Mouse (Mus musculus) heart, embryonic 13.5 days (tissue): Measurements from ENCODE around the gene Siah1a. TPM values are rescaled to one million over a fixed set of nuclear protein-coding genes. Genes with fewer than 3 reads are reported as not detected.

ENCODE experiments used
- ATAC-seq: fragments of 200-750 bp; cut with Nextera tagmentation; 2 replicates; pipeline ENCODE4 v1.8.0; 2017; ENCODE audit warnings: moderate TSS enrichment; ENCODE audit not compliant: insufficient number of reproducible peaks, low FRiP score, low TSS enrichment; ENCODE audit errors: extremely low read depth
- H3K27ac ChIP-seq: fragments of 300-500 bp; sonication (generic); replicated peaks from 2 replicates; pipeline ENCODE4 v1.5.1; 2015; ENCODE audit warnings: moderate library complexity, mild to moderate bottlenecking, inconsistent platforms
- H3K27me3 ChIP-seq: fragments of 300-500 bp; sonication (generic); replicated peaks from 2 replicates; pipeline ENCODE4 v1.6.1; 2015; ENCODE audit warnings: mild to moderate bottlenecking, inconsistent platforms
- H3K36me3 ChIP-seq: fragments of 300-500 bp; sonication (generic); 2 replicates; pipeline ENCODE4 v1.6.1; 2015; ENCODE audit warnings: mild to moderate bottlenecking, inconsistent platforms
- H3K4me1 ChIP-seq: fragments of 300-500 bp; sonication (generic); 2 replicates; pipeline ENCODE4 v1.6.1; 2015; ENCODE audit warnings: inconsistent platforms
- H3K4me2 ChIP-seq: fragments of 300-500 bp; sonication (generic); 2 replicates; pipeline ENCODE4 v1.6.1; 2015; ENCODE audit warnings: inconsistent platforms, mild to moderate bottlenecking, moderate library complexity
- H3K4me3 ChIP-seq: fragments of 300-500 bp; sonication (generic); 2 replicates; pipeline ENCODE4 v1.5.1; 2015; ENCODE audit warnings: moderate library complexity, mild to moderate bottlenecking, inconsistent platforms
- H3K9ac ChIP-seq: fragments of 300-500 bp; sonication (generic); 2 replicates; pipeline ENCODE4 v1.6.1; 2015; ENCODE audit warnings: inconsistent platforms, mild to moderate bottlenecking, moderate library complexity
- H3K9me3 ChIP-seq: fragments of 300-500 bp; sonication (generic); 2 replicates; pipeline ENCODE4 v1.6.1; 2016; ENCODE audit warnings: inconsistent platforms
- WGBS: fragments of 180-500 bp; shearing (Covaris S2); methylation state at CpG from one replicate; pipeline ENCODE4 v1.1.7; 2015; ENCODE audit warnings: mixed read lengths; 5-methylcytosine and 5-hydroxymethylcytosine counted together
- polyA plus RNA-seq: library from polyadenylated mRNA; unstranded; fragments of >200 nt; fragmentation: Nextera tagmentation; extraction: Ambion mirVana; gene quantifications from 2 replicates; pipeline ENCODE4 v1.2.1, GENCODE M21; 2015

The Siah1a gene
- polyA plus RNA-seq, 1 experiment from 2014 or later, result 30.8 TPM

- no peaks in the 10 kb centered on the region for H3K27me3 ChIP-seq
- H3K27ac ChIP-seq, result no peak overlapping the region
- WGBS, result 84% methylated on average over 8 of the region's 8 CpGs
- no peak overlapping the region for H3K4me2 ChIP-seq
- no peaks in the 10 kb centered on the region for H3K36me3 ChIP-seq
- ATAC-seq, result no peak
- no peak overlapping the region for H3K4me3 ChIP-seq
- H3K4me1 ChIP-seq, result peaks cover 8% of the 10 kb centered on the region
- H3K9me3 ChIP-seq, result no peaks in the 10 kb centered on the region
- H3K9ac ChIP-seq, result no peak overlapping the region
These were observed 19.9 kb upstream of the Siah1a start for GRCm38 (mm10) chr8:86765669-86766068.

- no peaks in the 10 kb centered on the region for H3K27me3 ChIP-seq
- no peak overlapping the region for H3K27ac ChIP-seq
- H3K4me2 ChIP-seq, result no peak overlapping the region
- H3K4me1 ChIP-seq, result peaks cover 8% of the 10 kb centered on the region
- 84% methylated on average over 10 of the region's 10 CpGs for WGBS
- no peaks in the 10 kb centered on the region for H3K36me3 ChIP-seq
- no peak for ATAC-seq
- H3K4me3 ChIP-seq, result no peak overlapping the region
- H3K9ac ChIP-seq, result no peak overlapping the region
- no peaks in the 10 kb centered on the region for H3K9me3 ChIP-seq
These were observed 19.4 kb upstream of the Siah1a start for GRCm38 (mm10) chr8:86765155-86765554.

DNA sequence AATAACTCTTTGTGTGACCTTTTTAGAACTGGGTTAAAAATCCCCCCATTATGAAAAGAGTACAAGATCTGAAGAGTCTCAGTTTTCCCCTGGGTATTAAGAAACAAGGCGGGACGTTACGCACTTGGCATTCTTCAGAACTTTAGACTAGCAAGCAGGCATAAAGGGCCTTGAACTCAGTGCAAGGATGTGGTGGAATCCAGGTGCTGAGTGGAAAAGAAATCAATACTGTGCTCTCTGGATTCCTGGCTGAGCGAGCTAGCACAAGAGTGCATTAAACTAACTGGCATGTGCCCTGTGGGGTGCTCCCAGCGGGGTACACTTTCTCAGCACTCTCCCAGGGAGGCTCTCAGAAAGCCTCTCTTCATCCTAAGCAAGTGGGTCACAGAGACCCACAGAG, 17.1 kb upstream of the Siah1a start:
- no peak overlapping the region for H3K9ac ChIP-seq
- ATAC-seq, result no peak
- 62% methylated on average over 5 of the region's 5 CpGs for WGBS
- H3K4me3 ChIP-seq, result no peak overlapping the region
- no peaks in the 10 kb centered on the region for H3K27me3 ChIP-seq
- H3K4me2 ChIP-seq, result no peak overlapping the region
- no peaks in the 10 kb centered on the region for H3K9me3 ChIP-seq
- H3K36me3 ChIP-seq, result no peaks in the 10 kb centered on the region
- no peak overlapping the region for H3K27ac ChIP-seq
- peaks cover 5% of the 10 kb centered on the region for H3K4me1 ChIP-seq

DNA sequence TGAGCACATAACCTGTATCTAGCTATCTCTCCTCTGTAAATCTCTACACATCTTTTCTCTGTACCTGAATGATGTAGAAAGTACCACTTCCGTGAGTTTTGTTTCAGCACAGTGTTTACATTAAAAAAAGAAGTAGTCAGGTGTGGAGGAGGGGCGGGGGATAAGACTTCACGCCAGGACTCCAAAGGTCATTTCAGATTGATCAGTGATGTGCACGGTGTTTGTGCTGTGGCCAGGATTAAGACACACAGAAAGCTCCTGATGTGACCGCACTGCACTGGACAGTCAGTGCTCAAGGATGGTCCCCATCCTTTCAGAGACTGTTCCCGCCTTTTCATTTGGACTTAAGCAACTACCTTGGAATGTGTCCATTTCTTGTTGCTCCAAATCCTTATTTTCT, 15.0 kb upstream of the Siah1a start:
- Histone ChIP-seq H3K36me3 (no peaks in the 10 kb centered on the region), H3K4me1 (peaks cover 9% of the 10 kb centered on the region), H3K27me3 (no peaks in the 10 kb centered on the region; the same call in 1 of the 2 replicates), H3K9ac (no peak overlapping the region), H3K9me3 (no peaks in the 10 kb centered on the region), H3K4me3 (no peak overlapping the region), H3K27ac (no peak overlapping the region), H3K4me2 (no peak overlapping the region)
- no peak for ATAC-seq
- WGBS, result 71% methylated on average over 6 of the region's 6 CpGs

- Histone ChIP-seq H3K27me3 (no peaks in the 10 kb centered on the region; the same call in 1 of the 2 replicates), H3K4me2 (no peak overlapping the region), H3K9me3 (no peaks in the 10 kb centered on the region), H3K27ac (no peak overlapping the region), H3K9ac (no peak overlapping the region), H3K36me3 (no peaks in the 10 kb centered on the region), H3K4me1 (peaks cover 9% of the 10 kb centered on the region), H3K4me3 (no peak overlapping the region)
- 31% methylated on average over 4 of the region's 4 CpGs for WGBS
- no peak for ATAC-seq
These were observed 13.4 kb upstream of the Siah1a start for GRCm38 (mm10) chr8:86759090-86759491.

DNA sequence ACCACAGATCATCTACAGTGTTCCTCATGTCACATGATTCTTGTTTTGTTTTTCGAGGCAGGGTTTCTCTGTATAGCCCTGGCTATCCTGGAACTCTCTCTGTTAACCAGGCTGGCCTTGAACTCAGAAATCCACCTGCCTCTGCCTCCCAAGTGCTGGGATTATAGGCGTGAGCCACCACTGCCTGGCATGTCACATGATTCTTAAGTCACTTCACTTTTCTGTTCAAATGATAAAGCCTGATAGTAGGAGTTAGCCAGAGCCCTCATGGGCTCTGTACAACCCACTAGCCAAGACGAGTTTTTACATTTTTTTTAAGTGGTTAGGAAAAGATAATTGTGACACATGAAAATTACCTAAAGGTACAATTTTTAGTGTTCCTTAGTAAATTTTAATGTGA, 12.9 kb upstream of the Siah1a start:
- H3K4me3 ChIP-seq, result no peak overlapping the region
- no peaks in the 10 kb centered on the region; the same call in 1 of the 2 replicates for H3K27me3 ChIP-seq
- H3K9me3 ChIP-seq, result no peaks in the 10 kb centered on the region
- no peak overlapping the region for H3K4me2 ChIP-seq
- H3K4me1 ChIP-seq, result peaks cover 9% of the 10 kb centered on the region
- no peak overlapping the region for H3K9ac ChIP-seq
- H3K36me3 ChIP-seq, result no peaks in the 10 kb centered on the region
- H3K27ac ChIP-seq, result no peak overlapping the region
- ATAC-seq, result no peak
- 54% methylated on average over 3 of the region's 3 CpGs for WGBS

DNA sequence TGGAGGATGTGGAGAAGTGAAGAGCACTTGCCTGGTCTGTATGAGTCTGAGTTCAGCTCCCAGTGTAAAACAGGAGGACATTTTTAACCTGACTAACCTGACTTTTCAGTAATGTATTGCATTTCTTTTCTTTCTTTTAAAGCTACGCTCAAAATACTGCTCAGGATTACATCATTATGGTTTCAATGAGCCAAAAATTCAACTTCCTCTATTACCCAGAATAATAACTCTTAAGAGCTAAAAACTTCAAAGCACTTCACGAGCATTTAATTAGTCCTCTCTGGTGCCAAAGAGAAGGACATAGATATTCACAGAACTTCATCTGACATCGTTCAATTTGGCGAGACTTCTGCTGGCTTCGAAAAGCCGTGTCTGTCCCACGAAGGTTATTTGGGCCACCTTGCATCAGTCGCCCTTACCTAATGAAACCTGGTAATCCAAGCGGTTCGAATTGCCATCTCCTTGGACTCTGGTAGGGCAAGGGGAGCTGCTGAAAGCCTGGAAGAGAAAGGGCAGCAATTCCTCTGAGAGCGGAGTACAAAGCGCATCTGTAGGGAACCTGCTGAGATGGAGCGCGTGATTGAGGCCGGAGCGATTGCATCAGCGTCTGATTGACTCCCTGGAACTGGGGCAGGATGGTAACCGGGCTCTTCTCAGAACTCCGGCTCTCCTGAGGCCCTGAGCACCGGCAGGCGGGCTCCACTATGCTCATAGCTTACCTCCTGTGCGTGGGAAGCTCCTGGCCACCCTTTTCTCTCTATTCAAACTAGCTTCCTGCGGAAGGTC, 11.4 kb upstream of the Siah1a start:
- ATAC-seq, result no peak
- H3K27ac ChIP-seq, result no peak overlapping the region
- H3K9ac ChIP-seq, result no peak overlapping the region
- WGBS, result 30% methylated on average over 23 of the region's 23 CpGs
- no peaks in the 10 kb centered on the region for H3K36me3 ChIP-seq
- peak overlapping the region; percentile 43 for H3K4me2 ChIP-seq
- no peak overlapping the region for H3K4me3 ChIP-seq
- H3K9me3 ChIP-seq, result no peaks in the 10 kb centered on the region
- H3K27me3 ChIP-seq, result no peaks in the 10 kb centered on the region; the same call in 1 of the 2 replicates
- peaks cover 9% of the 10 kb centered on the region for H3K4me1 ChIP-seq

- no peak overlapping the region for H3K27ac ChIP-seq
- peaks cover 7% of the 10 kb centered on the region for H3K4me1 ChIP-seq
- no peak overlapping the region for H3K4me3 ChIP-seq
- WGBS, result 48% methylated on average over 2 of the region's 2 CpGs
- no peaks in the 10 kb centered on the region for H3K9me3 ChIP-seq
- H3K9ac ChIP-seq, result no peak overlapping the region
- no peaks in the 10 kb centered on the region for H3K36me3 ChIP-seq
- no peak for ATAC-seq
- no peak overlapping the region for H3K4me2 ChIP-seq
- no peaks in the 10 kb centered on the region for H3K27me3 ChIP-seq
These were observed 4.1 kb upstream of the Siah1a start for GRCm38 (mm10) chr8:86749842-86750241.

- no peak for ATAC-seq
- peak overlapping the region; percentile 99 for H3K9ac ChIP-seq
These were observed 777 bp upstream of the Siah1a start for GRCm38 (mm10) chr8:86746511-86746910.

GRCm38 (mm10) chr8:86745935-86746441, 254 bp upstream of the Siah1a start:
- Histone ChIP-seq H3K4me2 (peak overlapping the region; percentile 85), H3K36me3 (no peaks in the 10 kb centered on the region), H3K4me3 (peak overlapping the region; percentile 92), H3K9me3 (no peaks in the 10 kb centered on the region), H3K27me3 (no peaks in the 10 kb centered on the region), H3K9ac (peak overlapping the region; percentile 99), H3K4me1 (peaks cover 40% of the 10 kb centered on the region), H3K27ac (peak overlapping the region; percentile 95)
- ATAC-seq, result peak; percentile 79
- WGBS, result 0% methylated on average over 43 of the region's 70 CpGs

More at GRCm38 (mm10) chr8:86746511-86746910, 777 bp upstream of the Siah1a start:
- Histone ChIP-seq H3K4me2 (peak overlapping the region; percentile 85), H3K27ac (peak overlapping the region; percentile 95), H3K9me3 (no peaks in the 10 kb centered on the region), H3K4me3 (peak overlapping the region; percentile 92), H3K27me3 (no peaks in the 10 kb centered on the region), H3K4me1 (peaks cover 37% of the 10 kb centered on the region), H3K36me3 (no peaks in the 10 kb centered on the region)
- 3% methylated on average over 11 of the region's 11 CpGs for WGBS

- no peaks in the 10 kb centered on the region for H3K27me3 ChIP-seq
- H3K4me2 ChIP-seq, result peak overlapping the region; percentile 85
- no peaks in the 10 kb centered on the region for H3K36me3 ChIP-seq
- H3K9me3 ChIP-seq, result no peaks in the 10 kb centered on the region
- H3K4me3 ChIP-seq, result peak overlapping the region; percentile 92
- H3K4me1 ChIP-seq, result peaks cover 46% of the 10 kb centered on the region
- H3K9ac ChIP-seq, result peak overlapping the region; percentile 99
- WGBS, result 5% methylated on average over 18 of the region's 18 CpGs
- H3K27ac ChIP-seq, result peak overlapping the region; percentile 95
- no peak for ATAC-seq
These were observed 1.2 kb downstream of the Siah1a start for GRCm38 (mm10) chr8:86744313-86745220.
